Mouse (Mus musculus) lung, postnatal 0 days (tissue): ENCODE measurements around the gene Bicdl2.

Source experiments
- CTCF ChIP-seq: IDR thresholded peaks from 2 replicates; pipeline ENCODE4 v1.5.1; 2016; ENCODE audit warnings: antibody characterized with exemption, mild to moderate bottlenecking
- EP300 ChIP-seq: IDR thresholded peaks from 2 replicates; pipeline ENCODE4 v1.6.1; 2016; ENCODE audit warnings: antibody characterized with exemption, mild to moderate bottlenecking, control low read depth

DNA sequence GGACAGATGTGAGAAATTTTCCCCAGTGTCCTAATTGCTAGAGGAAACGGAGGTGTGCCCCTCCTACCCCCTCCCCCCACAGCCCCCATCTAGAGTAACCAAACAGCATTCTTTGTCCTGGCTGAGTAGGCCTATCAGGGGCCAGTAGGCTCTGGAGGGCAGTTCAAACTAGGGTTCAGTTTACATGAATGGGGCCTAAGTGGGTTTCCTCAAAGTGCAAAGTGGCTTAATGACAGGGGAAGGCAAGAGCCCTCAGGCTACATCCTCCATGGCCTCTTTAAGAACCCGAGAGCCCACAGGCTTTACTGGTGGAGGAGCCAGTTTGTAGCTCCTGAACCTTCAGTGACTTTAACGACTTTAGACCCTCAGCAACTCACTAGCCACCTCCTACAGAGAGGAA lies 35.5 kb downstream of the Bicdl2 start:
- no peak for TF ChIP-seq CTCF
- no peak for TF ChIP-seq EP300
